Mouse (Mus musculus): ENCODE measurements around the gene Slc4a11.

DNA sequence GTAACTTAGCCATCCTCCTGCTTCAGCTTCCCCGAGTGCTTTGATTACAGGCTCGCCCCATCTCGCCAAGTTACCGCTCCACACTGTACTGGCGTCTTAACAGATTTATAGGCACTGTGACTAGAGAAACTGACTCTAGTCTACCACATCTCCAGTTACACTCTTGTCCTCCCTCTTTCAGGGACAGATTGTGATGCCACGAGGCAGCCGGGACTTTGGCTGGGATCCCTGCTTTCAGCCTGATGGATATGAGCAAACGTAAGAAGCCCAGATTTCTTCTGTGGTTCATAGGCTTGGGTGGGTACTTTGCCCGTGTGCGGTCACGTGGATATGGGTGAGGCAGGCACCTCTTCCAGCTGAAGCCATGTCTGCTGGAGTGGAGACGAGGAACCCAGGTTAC lies 18.2 kb downstream of the Slc4a11 start:
- TF ChIP-seq CTCF (IDR thresholded peaks at IDR 0.05; ENCODE audit: low read depth, low read length) (no peak), GATA1 (IDR thresholded peaks at IDR 0.05; ENCODE audit: borderline replicate concordance, low read length) (no peak)

All from G1E (cell line).